Mouse (Mus musculus): Measurements from ENCODE around the gene Dhx57. TPM values are rescaled to one million over a fixed set of nuclear protein-coding genes. Genes with fewer than 3 reads are reported as not detected.
"Not testable (repeated sequence)": the region's sequence is repeated elsewhere in the genome, so short reads cannot be mapped to it uniquely, and the experiment has no call there.

Gene Dhx57
- total RNA-seq (2021), result 1 to 10 TPM; 5.0 to 5.9 TPM
- long read RNA-seq, experiment 1, full-length matches to known transcripts, result 1 of 1 reads
- long read RNA-seq, experiment 1, partial matches to known transcripts, result 0 of 1 reads
- long read RNA-seq, experiment 1, other reads (novel, unspliced or antisense), result 0 of 1 reads
- long read RNA-seq, experiment 2, full-length matches to known transcripts, result 2 of 2 reads
- long read RNA-seq, experiment 2, partial matches to known transcripts, result 0 of 2 reads
- long read RNA-seq, experiment 2, other reads (novel, unspliced or antisense), result 0 of 2 reads

- peak; percentile 98 to 99 for DNase-seq
Observed at GRCm38 (mm10) chr17:80290074-80290657, at the start of gene Dhx57, which contains the start of gene Morn2. Gene Dhx57, minus strand, starts transcription at chr17:80290476. Gene Morn2, plus strand, starts transcription at chr17:80290203.

GRCm38 (mm10) chr17:80332386-80332785 lies 42.1 kb upstream of the Dhx57 start:
- DNase-seq, result peak in 1 of 2 experiments; percentile 9

DNA sequence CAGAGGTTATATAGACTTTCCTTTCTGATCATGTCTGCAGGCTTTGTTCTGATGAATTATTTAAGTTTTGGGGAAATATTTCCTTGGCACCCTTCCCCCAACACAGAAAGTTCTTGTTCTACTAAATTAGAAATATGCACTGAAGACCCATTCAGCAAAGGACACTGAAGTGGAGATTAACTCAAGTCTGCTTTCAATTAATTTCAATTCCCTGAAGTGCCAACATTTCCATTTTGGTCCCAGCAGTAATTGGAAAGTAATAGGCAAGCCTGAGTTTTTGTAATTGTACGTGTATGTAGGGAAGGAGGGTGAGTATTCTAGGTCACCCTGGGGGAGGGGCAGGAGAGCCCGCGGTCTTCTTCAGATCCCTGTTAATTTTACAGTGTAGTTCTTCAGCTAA lies 36.2 kb upstream of the Dhx57 start:
- no peak for DNase-seq

DNA sequence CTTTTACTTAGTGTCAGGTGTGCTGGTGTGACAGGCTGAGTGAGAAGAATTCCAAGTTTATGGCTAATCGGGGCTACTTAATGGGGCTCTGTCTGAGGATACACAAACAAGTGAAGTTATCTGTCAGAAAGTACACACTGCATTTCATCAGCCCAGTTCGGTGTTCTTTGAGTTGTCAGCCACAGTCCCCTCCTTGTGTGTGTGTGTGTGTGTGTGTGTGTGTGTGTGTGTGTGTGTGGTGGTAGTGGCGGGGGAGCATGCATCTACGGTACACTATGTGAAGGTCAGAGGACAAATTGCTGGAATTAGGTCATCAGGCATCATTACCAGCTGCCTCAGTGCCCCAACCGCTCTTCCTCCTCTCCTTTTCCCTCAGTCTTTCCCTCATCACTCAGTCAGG lies 35.2 kb upstream of the Dhx57 start:
- no peak for DNase-seq

DNA sequence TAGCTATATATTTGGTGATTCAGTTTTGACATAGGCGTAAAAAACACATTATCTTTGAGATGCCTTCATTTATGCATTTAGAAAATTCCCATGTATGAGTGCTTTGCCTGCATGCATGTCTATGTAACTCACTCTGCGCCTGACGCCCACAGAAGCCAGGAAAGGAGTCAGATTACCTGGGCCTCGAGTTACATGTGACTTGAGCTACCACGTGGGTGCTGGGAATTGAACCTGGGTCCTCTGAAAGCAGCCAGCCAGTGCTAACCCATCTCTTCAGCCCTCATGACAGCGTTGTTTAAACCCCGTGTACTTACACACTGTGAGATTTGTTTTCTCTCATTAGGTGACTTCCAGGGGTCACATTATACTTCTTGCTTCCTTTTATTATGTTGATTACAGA lies 34.2 kb upstream of the Dhx57 start:
- no peak for DNase-seq

GRCm38 (mm10) chr17:80323658-80324057 lies 33.4 kb upstream of the Dhx57 start:
- DNase-seq, result no peak

- no peak for DNase-seq
Observed at GRCm38 (mm10) chr17:80323015-80323414, 32.7 kb upstream of the Dhx57 start.

- peak in 1 of 2 experiments; percentile 24 for DNase-seq
Observed at GRCm38 (mm10) chr17:80322228-80322627, 32.0 kb upstream of the Dhx57 start.

GRCm38 (mm10) chr17:80312405-80312804 lies 22.1 kb upstream of the Dhx57 start:
- no peak for DNase-seq

DNA sequence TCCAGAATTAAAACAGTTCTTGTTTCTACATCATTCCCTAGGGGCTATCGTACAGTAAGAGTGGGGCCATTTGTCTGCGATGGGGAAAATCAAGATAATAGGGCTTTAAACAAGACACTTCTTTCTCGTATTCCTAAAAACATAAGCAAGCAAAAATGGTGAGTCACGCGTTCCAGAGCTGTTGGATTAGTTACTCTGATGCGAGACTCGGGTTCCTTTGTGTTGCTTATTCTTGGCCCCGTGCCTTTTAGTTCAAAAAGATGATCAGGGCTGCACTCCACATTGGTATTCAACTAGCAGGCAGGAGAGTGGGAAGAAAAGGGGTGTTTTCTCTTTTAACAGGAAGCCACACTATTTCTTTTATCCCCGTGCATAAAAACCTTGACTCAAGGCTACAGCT lies 21.5 kb upstream of the Dhx57 start:
- DNase-seq, result no peak

- no peak for DNase-seq
Observed at GRCm38 (mm10) chr17:80307251-80307650, 17.0 kb upstream of the Dhx57 start, which contains the start of gene Arhgef33. Gene Arhgef33, plus strand, starts transcription at chr17:80307407.

DNA sequence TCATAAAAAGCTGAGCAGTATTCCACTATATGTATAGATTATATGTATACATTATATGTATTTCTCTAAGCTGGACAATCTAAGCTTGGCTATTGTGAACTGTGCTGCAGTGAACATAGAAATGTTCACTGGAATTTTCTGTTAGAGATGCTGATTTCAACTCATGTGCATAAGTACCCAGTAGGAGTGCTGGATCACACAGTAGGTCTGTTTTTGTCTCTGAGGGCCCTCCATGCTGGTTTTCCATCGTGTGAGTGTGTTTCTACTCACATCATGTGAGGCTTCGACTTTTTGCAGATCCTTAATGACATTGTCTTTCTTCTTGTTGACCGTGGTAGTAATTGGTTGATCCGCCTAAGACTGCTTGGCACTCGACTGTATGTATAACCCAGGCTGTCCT lies 8.6 kb upstream of the Dhx57 start:
- no peak for DNase-seq

GRCm38 (mm10) chr17:80295258-80295657 lies 5.0 kb upstream of the Dhx57 start:
- no peak for DNase-seq

GRCm38 (mm10) chr17:80291148-80291547 lies 872 bp upstream of the Dhx57 start:
- DNase-seq, result peak; percentile 29 to 58

GRCm38 (mm10) chr17:80289280-80290073 lies 799 bp downstream of the Dhx57 start:
- no peak for DNase-seq

- DNase-seq, result no peak
Observed at GRCm38 (mm10) chr17:80288012-80288411, 2.3 kb downstream of the Dhx57 start.

DNA sequence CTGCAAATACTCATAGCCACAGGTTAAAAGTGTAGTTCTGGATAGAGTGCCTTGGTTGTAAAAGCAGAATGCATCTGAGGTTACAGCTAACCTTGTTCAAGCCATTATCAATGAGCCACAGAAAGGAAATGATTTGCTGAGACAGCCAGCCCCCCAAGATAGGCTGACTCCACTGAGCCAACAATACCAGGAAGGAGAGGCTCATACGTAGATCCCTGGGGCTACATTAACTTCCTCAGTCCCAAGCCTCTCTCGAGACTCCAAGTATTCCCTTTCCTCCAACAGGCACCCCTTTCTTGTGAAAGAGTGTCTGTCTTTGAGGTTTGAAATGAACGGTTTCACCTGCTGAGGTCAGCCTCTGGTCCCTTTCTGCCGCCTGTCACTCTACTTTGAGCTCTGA lies 5.8 kb downstream of the Dhx57 start:
- peak in 1 of 2 experiments; percentile 10 for DNase-seq

DNA sequence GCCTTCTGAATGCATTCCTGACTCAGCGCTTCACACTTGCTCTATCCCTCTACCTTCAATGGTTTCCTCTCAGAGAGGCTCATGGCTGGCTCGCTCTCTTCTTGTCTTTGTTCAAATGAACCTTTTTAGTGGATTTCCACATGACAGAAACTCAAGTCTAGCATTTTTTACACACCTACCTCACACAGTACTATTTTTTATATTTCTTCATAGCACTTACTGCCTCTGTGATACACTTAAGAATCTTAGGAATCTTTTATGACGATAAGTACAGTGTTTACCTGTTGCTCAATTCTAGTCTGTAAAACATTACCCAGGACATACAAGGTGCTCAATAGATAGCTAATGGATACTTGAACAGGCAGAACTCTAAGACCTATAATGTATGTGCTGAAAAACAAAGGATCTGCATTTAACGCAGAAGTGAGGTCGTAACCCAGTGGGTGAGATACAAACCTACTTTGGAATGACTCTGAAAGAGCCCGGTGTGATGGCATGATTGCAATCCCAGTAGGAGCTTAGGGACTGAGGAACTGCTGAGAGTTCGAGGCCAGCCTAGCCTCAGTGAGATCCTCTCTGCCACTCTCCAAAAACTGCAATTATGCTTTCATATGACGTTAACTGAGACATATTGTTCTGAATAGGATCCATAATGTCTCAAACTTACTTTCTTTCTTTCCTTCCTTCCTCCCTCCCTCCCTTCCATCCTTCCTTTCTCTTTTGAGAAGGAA lies 10.8 kb downstream of the Dhx57 start:
- DNase-seq, result no peak

- no peak for DNase-seq
Observed at GRCm38 (mm10) chr17:80278255-80278654, 12.0 kb downstream of the Dhx57 start.

GRCm38 (mm10) chr17:80270622-80271021 lies 19.7 kb downstream of the Dhx57 start:
- DNase-seq, result not testable (repeated sequence)

- no peak for DNase-seq
Observed at GRCm38 (mm10) chr17:80268151-80268550, 22.1 kb downstream of the Dhx57 start.

DNA sequence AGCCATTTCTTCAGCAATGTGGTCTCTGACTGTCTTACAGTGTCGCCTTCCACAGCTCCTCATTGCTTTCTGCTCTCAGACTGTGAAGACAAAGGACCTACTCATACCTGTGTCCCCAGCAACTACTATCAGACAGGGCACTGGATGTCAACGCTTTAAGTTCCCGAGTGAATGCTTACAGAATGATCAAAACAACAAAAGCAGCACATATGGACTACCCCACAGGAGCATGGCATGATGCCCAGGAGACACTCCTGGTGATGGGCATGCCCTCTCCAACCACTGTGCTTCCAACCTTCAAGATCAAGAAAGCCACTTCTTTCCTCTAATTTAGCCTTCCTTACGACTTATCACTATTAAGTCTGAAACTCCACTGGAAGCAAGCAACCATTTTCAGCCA lies 23.2 kb downstream of the Dhx57 start:
- DNase-seq, result no peak

All from heart, adult 18-20 months (tissue).